Mouse (Mus musculus): ENCODE measurements around the gene Klhdc2. TPM values are rescaled to one million over a fixed set of nuclear protein-coding genes. Genes with fewer than 3 reads are reported as not detected.

Klhdc2 gene
- polyA plus RNA-seq, 1 experiment from 2014 or later, result 82.1 TPM

- no peak for ATAC-seq
- TF ChIP-seq EP300 (IDR thresholded peaks at IDR 0.05), result no peak
- Histone ChIP-seq H3K9ac (replicated peaks; ENCODE audit: low read depth) (no peak overlapping the region), H3K36me3 (ENCODE audit: insufficient read depth, low read length) (peaks cover 45% of the 10 kb centered on the region), H3K4me1 (ENCODE audit: insufficient read depth, low read depth, low read length) (0 out of 2 replicates have a peak, but pooled peaks cover 2% of the 10 kb centered on the region), H3K27ac (ENCODE audit: low read length) (no peak overlapping the region), H3K27me3 (replicated peaks; ENCODE audit: insufficient read depth, low read length) (no peaks in the 10 kb centered on the region), H3K4me2 (replicated peaks; ENCODE audit: low read depth, low read length) (no peak overlapping the region), H3K9me3 (ENCODE audit: low read length) (no peaks in the 10 kb centered on the region), H3K4me3 (ENCODE audit: low read depth, low read length) (no peak overlapping the region)
- no peak for DNase-seq (ENCODE audit: low spot score)
- WGBS, result 88% methylated on average over 2 of the region's 2 CpGs
Observed at GRCm38 (mm10) chr12:69304051-69304450, 7.6 kb downstream of the Klhdc2 start.

- DNase-seq (ENCODE audit: low spot score) (no peak), ATAC-seq (no peak)
- H3K27ac ChIP-seq (ENCODE audit: low read length), result no peak overlapping the region
- 81% methylated on average over 7 of the region's 7 CpGs for WGBS
- no peaks in the 10 kb centered on the region for H3K27me3 ChIP-seq (replicated peaks; ENCODE audit: insufficient read depth, low read length)
- no peak overlapping the region for H3K9ac ChIP-seq (replicated peaks; ENCODE audit: low read depth)
- H3K36me3 ChIP-seq (ENCODE audit: insufficient read depth, low read length), result peaks cover 55% of the 10 kb centered on the region
- H3K4me3 ChIP-seq (ENCODE audit: low read depth, low read length), result no peak overlapping the region
- no peaks in the 10 kb centered on the region for H3K4me1 ChIP-seq (ENCODE audit: insufficient read depth, low read depth, low read length)
- TF ChIP-seq CTCF (IDR thresholded peaks at IDR 0.05), result no peak
- TF ChIP-seq EP300 (IDR thresholded peaks at IDR 0.05), result no peak
- H3K4me2 ChIP-seq (replicated peaks; ENCODE audit: low read depth, low read length), result no peak overlapping the region
- H3K9me3 ChIP-seq (ENCODE audit: low read length), result no peaks in the 10 kb centered on the region
Observed at GRCm38 (mm10) chr12:69306333-69306732, 9.9 kb downstream of the Klhdc2 start.

DNA sequence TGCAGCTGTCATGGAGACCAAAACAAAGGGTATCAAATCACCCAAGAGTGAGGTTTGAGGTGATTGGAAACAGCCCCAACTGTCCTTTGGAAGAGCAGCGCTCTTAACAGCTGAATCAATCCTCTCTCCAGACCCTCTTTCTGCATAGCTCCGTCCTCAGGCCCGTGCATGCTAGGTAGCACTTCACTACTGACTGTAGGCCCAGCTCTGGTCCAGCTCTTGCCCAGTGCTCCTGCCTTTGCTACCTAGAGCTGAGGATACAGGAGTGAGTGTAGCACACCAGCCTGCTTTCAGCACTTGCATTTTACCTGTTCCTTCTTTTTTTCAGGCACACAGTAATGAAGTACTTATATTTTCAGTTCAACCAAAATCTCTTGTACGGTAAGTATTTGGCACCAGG is 13.2 kb downstream of the Klhdc2 start:
- no peaks in the 10 kb centered on the region for H3K9me3 ChIP-seq (ENCODE audit: low read length)
- no peaks in the 10 kb centered on the region for H3K27me3 ChIP-seq (replicated peaks; ENCODE audit: insufficient read depth, low read length)
- H3K27ac ChIP-seq (ENCODE audit: low read length), result no peak overlapping the region
- H3K4me1 ChIP-seq (ENCODE audit: insufficient read depth, low read depth, low read length), result no peaks in the 10 kb centered on the region
- no peak overlapping the region for H3K9ac ChIP-seq (replicated peaks; ENCODE audit: low read depth)
- H3K4me3 ChIP-seq (ENCODE audit: low read depth, low read length), result no peak overlapping the region
- ATAC-seq (no peak), DNase-seq (ENCODE audit: low spot score) (no peak)
- peaks cover 42% of the 10 kb centered on the region for H3K36me3 ChIP-seq (ENCODE audit: insufficient read depth, low read length)
- H3K4me2 ChIP-seq (replicated peaks; ENCODE audit: low read depth, low read length), result no peak overlapping the region
- no peak for TF ChIP-seq CTCF (IDR thresholded peaks at IDR 0.05)
- TF ChIP-seq EP300 (IDR thresholded peaks at IDR 0.05), result no peak
- 91% methylated on average over 4 of the region's 4 CpGs for whole genome bisulfite sequencing

GRCm38 (mm10) chr12:69318431-69318830 is 21.9 kb downstream of the Klhdc2 start:
- H3K4me2 ChIP-seq (replicated peaks; ENCODE audit: low read depth, low read length), result no peak overlapping the region
- H3K4me1 ChIP-seq (ENCODE audit: insufficient read depth, low read depth, low read length), result no peaks in the 10 kb centered on the region
- DNase-seq (ENCODE audit: low spot score), result no peak
- TF ChIP-seq CTCF (IDR thresholded peaks at IDR 0.05) (no peak), EP300 (IDR thresholded peaks at IDR 0.05) (no peak)
- H3K27ac ChIP-seq (ENCODE audit: low read length), result no peak overlapping the region
- H3K4me3 ChIP-seq (ENCODE audit: low read depth, low read length), result no peak overlapping the region
- H3K9ac ChIP-seq (replicated peaks; ENCODE audit: low read depth), result no peak overlapping the region
- ATAC-seq, result no peak
- no peaks in the 10 kb centered on the region for H3K9me3 ChIP-seq (ENCODE audit: low read length)
- H3K27me3 ChIP-seq (replicated peaks; ENCODE audit: insufficient read depth, low read length), result no peaks in the 10 kb centered on the region
- H3K36me3 ChIP-seq (ENCODE audit: insufficient read depth, low read length), result peaks cover 39% of the 10 kb centered on the region

GRCm38 (mm10) chr12:69331187-69331586 is 34.7 kb downstream of the Klhdc2 start:
- no peak overlapping the region for H3K27ac ChIP-seq (ENCODE audit: low read length)
- TF ChIP-seq CTCF (IDR thresholded peaks at IDR 0.05), result no peak
- peak; percentile 68 for TF ChIP-seq EP300 (IDR thresholded peaks at IDR 0.05)
- H3K4me3 ChIP-seq (ENCODE audit: low read depth, low read length), result no peak overlapping the region
- H3K27me3 ChIP-seq (replicated peaks; ENCODE audit: insufficient read depth, low read length), result no peaks in the 10 kb centered on the region
- WGBS, result 58% methylated on average over 3 of the region's 3 CpGs
- DNase-seq (ENCODE audit: low spot score) (peak; percentile 88), ATAC-seq (peak; percentile 90)
- no peaks in the 10 kb centered on the region for H3K9me3 ChIP-seq (ENCODE audit: low read length)
- H3K4me2 ChIP-seq (replicated peaks; ENCODE audit: low read depth, low read length), result no peak overlapping the region
- peaks cover 15% of the 10 kb centered on the region; the same call in 1 of the 2 replicates for H3K36me3 ChIP-seq (ENCODE audit: insufficient read depth, low read length)
- H3K4me1 ChIP-seq (ENCODE audit: insufficient read depth, low read depth, low read length), result no peaks in the 10 kb centered on the region
- H3K9ac ChIP-seq (replicated peaks; ENCODE audit: low read depth), result no peak overlapping the region

- Histone ChIP-seq H3K9me3 (ENCODE audit: low read length) (no peaks in the 10 kb centered on the region), H3K9ac (replicated peaks; ENCODE audit: low read depth) (no peak overlapping the region), H3K27ac (ENCODE audit: low read length) (no peak overlapping the region; the same call in 1 of the 2 replicates), H3K4me1 (ENCODE audit: insufficient read depth, low read depth, low read length) (no peaks in the 10 kb centered on the region), H3K4me2 (replicated peaks; ENCODE audit: low read depth, low read length) (no peak overlapping the region), H3K4me3 (ENCODE audit: low read depth, low read length) (no peak overlapping the region), H3K27me3 (replicated peaks; ENCODE audit: insufficient read depth, low read length) (no peaks in the 10 kb centered on the region), H3K36me3 (ENCODE audit: insufficient read depth, low read length) (peaks cover 15% of the 10 kb centered on the region; the same call in 1 of the 2 replicates)
- WGBS, result 70% methylated on average over 1 of the region's 1 CpGs
- DNase-seq (ENCODE audit: low spot score) (no peak), ATAC-seq (no peak)
- TF ChIP-seq EP300 (IDR thresholded peaks at IDR 0.05) (no peak), CTCF (IDR thresholded peaks at IDR 0.05) (no peak)
Observed at GRCm38 (mm10) chr12:69332147-69332546, 35.7 kb downstream of the Klhdc2 start.

DNA sequence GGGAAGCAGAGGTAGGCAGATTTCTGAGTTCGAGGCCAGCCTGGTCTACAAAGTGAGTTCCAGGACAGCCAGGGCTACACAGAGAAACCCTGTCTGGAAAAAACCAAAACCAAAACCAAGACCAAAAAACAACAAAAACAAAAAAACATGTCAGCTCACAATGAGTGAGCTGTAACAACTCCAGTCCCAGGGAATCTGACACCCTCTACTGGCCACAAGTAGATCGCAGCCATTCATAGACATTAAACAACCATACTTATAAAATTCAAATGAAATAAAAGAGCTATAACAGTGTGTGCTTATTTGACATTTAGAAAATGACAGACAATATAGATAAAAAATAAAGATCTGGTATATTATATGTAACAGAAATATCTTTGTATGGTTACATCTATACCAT is 37.1 kb downstream of the Klhdc2 start:
- Histone ChIP-seq H3K4me2 (replicated peaks; ENCODE audit: low read depth, low read length) (no peak overlapping the region), H3K9ac (replicated peaks; ENCODE audit: low read depth) (no peak overlapping the region), H3K9me3 (ENCODE audit: low read length) (no peaks in the 10 kb centered on the region), H3K4me3 (ENCODE audit: low read depth, low read length) (no peak overlapping the region), H3K4me1 (ENCODE audit: insufficient read depth, low read depth, low read length) (no peaks in the 10 kb centered on the region), H3K27me3 (replicated peaks; ENCODE audit: insufficient read depth, low read length) (no peaks in the 10 kb centered on the region), H3K36me3 (ENCODE audit: insufficient read depth, low read length) (peaks cover 19% of the 10 kb centered on the region; the same call in 1 of the 2 replicates), H3K27ac (ENCODE audit: low read length) (no peak overlapping the region)
- TF ChIP-seq EP300 (IDR thresholded peaks at IDR 0.05) (no peak), CTCF (IDR thresholded peaks at IDR 0.05) (peak; percentile 71)
- DNase-seq (ENCODE audit: low spot score) (peak; percentile 62), ATAC-seq (no peak)
- WGBS, result 86% methylated on average over 2 of the region's 2 CpGs

Measured in lung, postnatal 0 days (tissue).